Mouse (Mus musculus): Measurements from ENCODE around the gene Klf9.

DNA sequence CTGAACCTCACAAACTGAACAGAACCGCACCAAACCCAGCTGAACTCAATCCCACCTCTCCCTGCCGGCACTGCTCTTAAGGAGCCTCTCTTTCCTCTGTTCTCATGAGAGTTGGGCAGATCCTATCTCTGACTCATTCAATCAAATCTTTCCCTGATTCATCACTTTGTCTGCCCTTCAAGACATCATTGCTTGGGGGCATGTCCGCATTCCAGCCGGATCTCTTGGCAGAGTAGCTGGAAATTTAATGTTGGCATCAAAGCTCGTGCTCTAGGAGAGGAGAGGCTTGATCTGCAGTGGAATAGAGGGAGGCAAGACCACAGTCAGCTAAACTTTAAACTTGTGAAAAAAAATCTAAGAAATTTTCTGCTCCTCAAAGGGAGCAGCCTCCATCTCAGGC lies 61.1 kb downstream of the Klf9 start:
- TF ChIP-seq TAL1 (IDR thresholded peaks at IDR 0.05; ENCODE audit: low read length) (no peak), GATA1 (IDR thresholded peaks at IDR 0.05; ENCODE audit: low read length) (no peak)
